Mouse (Mus musculus) layer of hippocampus, postnatal 36 days (tissue): ENCODE results near the gene Fam173b. TPM values are rescaled to one million over a fixed set of nuclear protein-coding genes. Genes with fewer than 3 reads are reported as not detected.
A peak's percentile ranks its signal among the peaks of the same experiment; 100 is the strongest.

Source experiments
- DNase-seq, 2 experiments: peaks; one replicate each; pipeline ENCODE4 v3.0.0; 2022
- total RNA-seq, 2 experiments: library from RNA; stranded (reverse); gene quantifications; 2 replicates each; pipeline ENCODE4 v1.2.3; 2021

Fam173b gene
- total RNA-seq, 2 experiments from 2014 or later: 12.3 to 13.2 TPM

DNA sequence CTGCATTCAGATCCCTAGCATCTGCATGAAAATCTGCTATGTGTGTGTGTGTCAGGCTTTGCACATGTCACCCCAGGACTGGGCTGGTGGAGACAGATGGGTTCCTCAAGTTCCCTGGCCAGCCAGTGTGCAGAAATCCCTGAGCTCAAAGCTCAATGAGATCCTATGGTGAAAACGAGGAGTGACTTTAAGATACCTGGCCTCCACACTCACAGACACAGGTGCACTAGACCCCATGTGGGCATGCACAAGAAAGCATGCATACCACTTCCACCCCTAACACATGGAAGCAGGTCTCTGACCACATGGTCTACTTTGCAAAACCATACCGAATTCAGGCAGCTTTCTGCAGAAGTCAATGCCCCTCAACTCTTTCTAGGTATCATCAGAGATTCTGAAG lies 13.9 kb upstream of the Fam173b start:
- DNase-seq: no peak

DNA sequence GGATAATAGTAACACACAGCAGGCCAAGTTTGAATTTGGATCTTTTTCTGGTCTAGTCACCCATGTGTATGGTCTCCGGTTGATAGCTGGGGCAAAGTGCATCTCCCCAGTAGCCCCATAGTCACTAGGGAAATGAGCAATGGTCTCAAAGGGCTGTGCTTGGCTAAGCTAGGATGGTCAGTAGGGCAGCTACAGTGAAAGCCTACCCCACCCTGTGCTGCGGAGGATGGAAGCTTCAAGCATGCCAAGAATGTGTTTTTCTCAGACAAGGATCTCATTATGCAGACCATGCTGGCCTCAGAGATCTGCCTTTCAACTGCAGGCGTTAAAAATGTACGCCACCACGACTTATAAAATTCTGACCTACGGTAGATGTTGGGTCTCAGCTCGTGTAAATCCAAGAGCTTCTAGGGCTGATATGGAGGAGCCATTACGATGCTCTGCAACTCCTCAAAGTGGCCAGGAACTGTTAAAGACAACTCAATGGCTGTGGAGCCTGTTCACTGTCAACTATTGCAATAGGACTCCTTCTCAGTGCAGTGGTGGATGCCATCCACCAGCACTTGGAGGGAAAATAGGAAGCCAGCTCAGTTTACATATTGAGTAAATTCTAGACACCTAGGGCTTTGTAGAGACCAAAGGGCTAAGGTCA lies 12.5 kb upstream of the Fam173b start:
- DNase-seq: no peak

GRCm38 (mm10) chr15:31590176-31590575 lies 11.5 kb upstream of the Fam173b start:
- no peak for DNase-seq

- no peak for DNase-seq
Observed at GRCm38 (mm10) chr15:31592531-31592930, 9.1 kb upstream of the Fam173b start.

DNA sequence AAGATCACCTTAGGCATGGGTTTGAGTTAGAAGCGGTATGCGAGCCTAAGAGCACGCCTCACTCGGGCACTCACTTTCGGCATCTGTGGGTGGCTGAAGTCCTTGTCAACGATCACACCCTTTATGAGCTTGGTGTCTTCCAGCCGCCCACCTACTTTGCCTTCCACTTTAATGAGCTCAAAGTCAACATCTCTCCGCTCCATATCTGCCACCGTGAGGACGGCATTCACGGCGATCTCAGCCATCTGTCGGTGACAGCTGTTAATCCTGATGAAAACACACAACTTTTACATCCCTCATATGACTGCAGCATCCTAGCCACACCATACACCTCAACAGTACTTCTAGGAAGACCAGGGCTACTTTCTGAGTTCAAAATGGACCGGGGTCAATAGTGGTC lies 7.4 kb upstream of the Fam173b start:
- no peak for DNase-seq

DNA sequence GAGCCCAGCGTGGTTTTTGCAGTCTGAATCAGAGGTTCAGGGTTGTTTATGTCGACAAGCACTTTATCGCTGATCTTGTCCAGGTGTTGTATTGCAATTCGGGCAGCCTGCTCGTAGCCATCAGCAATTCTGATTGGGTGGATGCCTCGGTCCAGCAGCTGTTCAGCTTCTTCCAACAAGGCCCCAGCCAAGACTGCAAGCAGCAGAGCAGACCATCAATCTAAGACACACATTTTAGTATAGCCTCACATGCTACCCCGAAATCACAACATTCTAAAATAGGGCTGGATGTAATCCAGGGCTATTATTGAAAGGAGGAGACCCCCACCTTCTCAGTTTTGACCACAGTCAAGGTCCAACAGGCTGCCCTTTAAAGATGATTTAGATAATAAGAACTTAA lies 6.0 kb upstream of the Fam173b start:
- no peak for DNase-seq

GRCm38 (mm10) chr15:31599834-31600233 lies 1.8 kb upstream of the Fam173b start:
- no peak for DNase-seq

DNA sequence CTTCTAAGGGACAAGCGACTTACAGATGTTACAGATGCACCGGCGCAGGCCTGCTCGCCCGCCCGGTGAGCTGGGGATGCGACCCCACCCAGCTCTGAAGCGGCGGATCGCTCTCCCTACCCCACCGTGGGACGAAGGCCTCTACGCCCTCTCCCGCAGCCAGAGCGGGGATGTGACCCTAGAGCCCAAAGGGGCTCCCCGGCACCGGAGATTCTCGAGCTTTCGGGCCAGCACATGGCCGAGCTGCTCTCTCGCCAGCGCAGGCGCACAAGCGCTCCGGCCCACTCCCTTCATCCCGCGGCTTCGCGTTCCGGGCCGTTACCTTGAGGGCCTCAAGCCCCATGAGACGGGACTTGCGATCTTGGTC lies 390 bp upstream of the Fam173b start:
- DNase-seq: no peak

- peak in 1 of 2 experiments; percentile 49 for DNase-seq
Observed at GRCm38 (mm10) chr15:31602426-31602825, 774 bp downstream of the Fam173b start.

- no peak for DNase-seq
Observed at GRCm38 (mm10) chr15:31603113-31603512, 1.5 kb downstream of the Fam173b start.

GRCm38 (mm10) chr15:31606821-31607220 lies 5.2 kb downstream of the Fam173b start:
- DNase-seq: no peak

DNA sequence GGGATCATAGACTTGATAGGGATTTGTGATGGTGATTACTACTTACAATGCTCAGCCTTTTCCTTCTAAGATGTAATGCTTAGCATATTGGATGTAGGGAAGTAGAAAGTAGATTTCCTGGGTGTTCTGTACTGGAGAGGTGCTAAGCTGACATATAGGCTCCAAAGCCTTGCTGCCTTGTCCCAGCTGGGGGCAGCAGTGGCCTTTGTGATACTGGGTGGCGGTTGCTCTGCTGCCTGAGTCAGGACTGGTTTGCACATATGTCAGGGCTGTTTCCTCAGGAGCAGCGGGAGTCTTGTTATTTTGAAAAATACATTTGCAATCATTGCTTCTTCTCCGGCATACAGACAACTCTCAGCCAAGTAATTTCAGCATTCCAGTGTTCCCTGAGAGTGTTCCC lies 9.4 kb downstream of the Fam173b start:
- peak in 1 of 2 experiments; percentile 54 for DNase-seq

DNA sequence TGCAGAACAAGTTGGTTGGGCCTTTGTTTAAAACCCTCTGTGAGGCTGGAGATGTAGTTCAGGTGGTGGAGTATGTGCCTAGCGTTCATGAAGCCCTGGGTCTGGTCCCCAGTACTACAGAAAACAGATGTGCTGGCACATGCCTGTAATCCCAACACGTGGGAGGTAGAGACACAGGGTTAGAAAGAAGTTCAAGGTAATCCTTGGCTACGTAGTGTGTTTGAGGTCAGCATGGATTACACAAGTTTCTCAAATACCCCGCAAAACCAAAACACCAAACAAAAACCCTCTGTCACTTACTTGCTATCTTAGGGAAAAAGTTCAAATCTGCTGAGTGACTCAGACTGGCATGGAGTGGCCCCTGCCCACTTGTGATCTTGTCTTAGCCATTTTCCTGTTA lies 10.3 kb downstream of the Fam173b start:
- no peak for DNase-seq

- no peak for DNase-seq
Observed at GRCm38 (mm10) chr15:31613826-31614453, 12.3 kb downstream of the Fam173b start.

- DNase-seq: no peak
Observed at GRCm38 (mm10) chr15:31614666-31615065, 13.0 kb downstream of the Fam173b start.

- DNase-seq: no peak
Observed at GRCm38 (mm10) chr15:31617261-31617660, 15.6 kb downstream of the Fam173b start.

DNA sequence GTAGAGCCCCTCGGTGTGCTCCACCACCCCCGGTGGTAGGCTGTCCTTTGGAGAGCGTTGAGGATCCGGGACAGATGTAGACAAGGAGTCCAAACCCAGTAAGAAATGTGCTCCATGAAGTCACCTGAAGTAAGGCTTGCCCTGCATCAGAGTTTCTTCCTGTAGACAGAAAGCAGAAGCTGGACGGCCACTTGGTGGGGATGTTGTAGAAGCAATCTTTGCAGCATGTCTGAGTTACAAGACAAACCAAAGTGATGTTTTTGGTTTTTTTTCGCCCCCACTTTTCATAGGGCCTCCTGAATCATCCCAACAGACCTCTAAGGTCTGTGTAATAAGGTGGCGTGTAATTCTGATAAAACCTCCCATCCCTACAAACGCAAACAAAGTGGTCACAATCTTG lies 17.9 kb downstream of the Fam173b start:
- no peak for DNase-seq

- DNase-seq: no peak
Observed at GRCm38 (mm10) chr15:31627277-31628154, 25.9 kb downstream of the Fam173b start.

DNA sequence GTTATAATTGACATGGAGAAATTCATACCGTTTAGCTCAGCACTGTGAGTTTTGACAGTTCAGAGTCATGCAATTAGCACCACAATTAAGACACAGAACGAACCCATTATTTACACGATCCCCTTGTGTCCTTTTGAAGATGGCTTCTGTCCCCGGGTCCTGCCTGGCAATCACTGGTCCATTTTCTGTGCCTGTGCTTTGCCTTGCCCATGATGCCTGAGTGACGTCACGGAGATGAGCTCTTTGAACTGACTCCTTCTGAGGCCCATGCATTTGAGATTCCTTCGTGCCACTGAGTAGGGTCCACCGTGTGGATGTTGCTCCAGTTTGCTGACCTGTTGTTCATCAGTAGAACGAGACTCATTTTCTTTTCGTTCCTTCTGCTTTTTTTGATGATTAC lies 26.5 kb downstream of the Fam173b start:
- DNase-seq: no peak

DNA sequence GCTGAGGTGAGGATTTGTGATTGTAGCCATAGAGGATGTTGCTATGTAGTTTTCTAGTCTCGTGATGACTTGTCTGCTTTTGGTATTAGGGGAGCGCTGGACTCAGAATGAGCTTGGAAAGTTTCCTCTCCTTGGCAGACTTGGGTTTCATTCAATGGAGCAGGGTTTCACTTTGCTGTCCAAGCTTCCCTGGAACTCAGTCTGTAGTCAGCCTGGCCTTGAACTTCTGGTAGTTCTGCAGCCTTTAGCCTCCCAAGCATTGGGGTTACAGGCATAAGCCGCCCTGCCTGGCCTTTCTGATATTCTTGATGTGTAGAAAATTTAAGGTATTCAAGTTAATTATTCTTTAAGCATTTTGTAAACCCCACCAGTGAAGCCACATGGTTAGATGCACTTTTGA lies 27.9 kb downstream of the Fam173b start:
- no peak for DNase-seq

DNA sequence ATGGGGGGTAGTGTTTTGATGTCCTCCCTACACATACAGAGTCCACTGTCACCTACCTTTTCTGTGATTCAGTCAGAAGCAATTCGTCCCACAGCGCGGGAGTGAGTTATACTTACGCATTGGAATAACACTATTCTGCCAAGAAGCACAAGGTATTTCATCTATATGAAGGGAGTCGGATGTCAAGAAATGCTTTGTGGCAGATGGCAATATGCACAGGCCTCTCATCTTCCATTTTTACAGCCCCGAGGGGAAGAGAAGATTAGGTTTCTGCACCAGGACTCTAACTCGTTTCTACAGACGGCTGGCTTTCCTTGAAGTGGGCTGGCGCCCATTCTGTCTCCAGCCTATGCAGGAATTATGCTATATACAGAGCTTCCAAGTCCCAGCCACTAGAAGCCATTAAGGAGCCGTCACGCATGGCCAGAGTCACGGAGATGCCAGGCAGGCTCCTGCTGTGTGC lies 29.8 kb downstream of the Fam173b start:
- no peak for DNase-seq

GRCm38 (mm10) chr15:31632478-31632877 lies 30.8 kb downstream of the Fam173b start:
- DNase-seq: no peak

DNA sequence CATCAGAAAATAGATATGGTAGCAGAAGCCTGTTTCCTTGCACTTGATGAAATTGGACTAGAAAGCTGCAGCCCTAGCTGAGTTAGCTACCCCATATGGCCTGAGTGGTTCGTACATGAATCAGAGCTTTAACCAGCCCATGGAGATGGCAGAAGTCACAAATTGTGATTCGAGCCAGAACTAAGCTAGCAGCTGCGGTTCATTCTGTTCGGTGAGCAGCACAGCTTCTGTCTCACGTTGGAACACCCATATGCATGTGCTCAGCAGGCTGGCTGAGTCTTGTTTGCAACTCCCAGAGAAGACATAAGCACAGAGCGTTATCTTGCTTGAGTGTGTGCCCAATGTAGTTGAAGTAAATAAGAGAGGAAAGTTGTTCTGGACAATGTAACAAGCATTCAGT lies 32.9 kb downstream of the Fam173b start:
- DNase-seq: peak; percentile 82 to 85
